Mouse (Mus musculus) stomach, postnatal 0 days (tissue): ENCODE measurements around the gene Fbxl17. TPM values are rescaled to one million over a fixed set of nuclear protein-coding genes. Genes with fewer than 3 reads are reported as not detected.

Experiments
- ATAC-seq: fragments of 200-750 bp; cut with Nextera tagmentation; 2 replicates; pipeline ENCODE4 v1.8.0; 2017; ENCODE audit not compliant: low FRiP score, low TSS enrichment
- DNase-seq: peaks from one replicate; pipeline ENCODE4 v3.0.0-alpha.2; 2016; ENCODE audit warnings: low spot score
- H3K27ac ChIP-seq: fragments of 300-500 bp; sonication (generic); replicated peaks from 2 replicates; pipeline ENCODE4 v1.5.1; 2014; ENCODE audit warnings: mild to moderate bottlenecking, control low read depth
- H3K27me3 ChIP-seq: fragments of 300-500 bp; sonication (generic); 2 replicates; pipeline ENCODE4 v1.6.1; 2014; ENCODE audit warnings: low read length; ENCODE audit not compliant: control insufficient read depth, insufficient read depth
- H3K36me3 ChIP-seq: fragments of 300-500 bp; sonication (generic); 2 replicates; pipeline ENCODE4 v1.6.1; 2014; ENCODE audit warnings: low read length, mixed read lengths; ENCODE audit not compliant: control insufficient read depth, insufficient read depth
- H3K4me1 ChIP-seq: fragments of 300-500 bp; sonication (generic); replicated peaks from 2 replicates; pipeline ENCODE4 v1.6.1; 2014; ENCODE audit warnings: antibody characterized with exemption; ENCODE audit not compliant: control insufficient read depth, insufficient read depth
- H3K4me2 ChIP-seq: fragments of 300-500 bp; sonication (generic); replicated peaks from 2 replicates; pipeline ENCODE4 v1.6.1; 2014; ENCODE audit warnings: low read depth, mild to moderate bottlenecking, control low read depth, moderate library complexity
- H3K4me3 ChIP-seq: fragments of 300-500 bp; sonication (generic); 2 replicates; pipeline ENCODE4 v1.5.1; 2014; ENCODE audit warnings: low read depth, low read length, control low read depth
- H3K9ac ChIP-seq: fragments of 300-500 bp; sonication (generic); 2 replicates; pipeline ENCODE4 v1.6.1; 2014; ENCODE audit warnings: mild to moderate bottlenecking, low read length, control low read depth, mixed read lengths
- H3K9me3 ChIP-seq: fragments of 300-500 bp; sonication (generic); 2 replicates; pipeline ENCODE4 v1.6.1; 2016; ENCODE audit warnings: low read length; ENCODE audit not compliant: control insufficient read depth
- CTCF ChIP-seq: IDR thresholded peaks from 2 replicates; pipeline ENCODE4 v1.5.1; 2016; ENCODE audit warnings: antibody characterized with exemption, low read depth, mild to moderate bottlenecking, moderate library complexity
- EP300 ChIP-seq: optimal IDR thresholded peaks from 2 replicates; pipeline ENCODE3; 2016; ENCODE audit warnings: antibody characterized with exemption
- WGBS: fragments of 180-500 bp; shearing (Covaris S2); extraction: QIAGEN DNeasy Blood & Tissue Kit; methylation state at CpG from one replicate; pipeline ENCODE4 v1.1.7; 2014; 5-methylcytosine and 5-hydroxymethylcytosine counted together
- polyA plus RNA-seq: library from polyadenylated mRNA; unstranded; fragments of >200 nt; fragmentation: Nextera tagmentation; extraction: Ambion mirVana; gene quantifications from 2 replicates; pipeline ENCODE4 v1.2.1, GENCODE M21; 2015

Gene Fbxl17
- polyA plus RNA-seq, 1 experiment from 2014 or later = 3.6 TPM

DNA sequence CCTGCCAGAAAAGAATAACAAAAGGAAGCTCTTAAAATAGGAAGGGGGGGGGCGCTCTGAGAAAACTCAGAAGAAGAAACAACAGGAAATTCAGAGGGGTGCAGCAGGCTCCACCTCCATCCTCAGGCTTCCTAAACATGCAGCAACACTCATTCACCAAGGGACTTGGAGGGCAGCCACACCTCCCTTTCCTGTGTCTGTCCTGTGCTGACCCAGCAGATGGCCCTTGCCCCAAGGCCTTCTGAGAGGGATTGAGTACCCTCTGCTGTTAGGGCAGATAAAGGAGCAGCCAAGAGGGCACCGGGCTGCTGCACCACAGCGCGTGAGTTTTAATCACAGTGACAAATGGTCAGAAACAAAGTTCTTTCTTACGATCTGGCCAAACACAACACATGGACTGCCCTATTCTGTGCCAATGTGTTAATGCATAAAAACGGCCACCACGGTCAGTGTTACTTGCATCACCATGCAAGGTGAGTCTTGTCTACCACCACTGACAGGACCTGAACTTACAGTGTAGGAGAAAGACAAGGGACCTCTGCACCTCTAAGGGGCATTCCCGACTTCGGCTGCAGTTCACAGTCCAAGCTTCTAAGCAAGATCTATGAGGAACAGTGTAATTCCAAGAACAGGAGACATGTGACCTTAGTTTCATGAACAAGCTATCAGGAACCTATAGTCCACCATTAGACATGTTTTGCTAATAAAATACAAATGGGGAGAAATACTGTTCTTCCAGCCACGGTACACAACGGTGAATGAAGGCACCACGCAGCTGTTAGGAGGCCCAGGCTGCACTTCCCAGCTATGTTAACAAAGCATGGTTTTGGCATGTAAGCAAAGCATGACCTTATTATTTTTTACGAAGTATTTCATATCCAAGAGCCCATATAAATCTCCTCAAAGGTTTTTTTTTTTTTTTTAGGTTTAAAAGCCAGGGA, 96.8 kb downstream of the Fbxl17 start:
- ATAC-seq (no peak), DNase-seq (no peak)
- Histone ChIP-seq H3K36me3 (no peaks in the 10 kb centered on the region), H3K27me3 (no peaks in the 10 kb centered on the region), H3K9me3 (no peaks in the 10 kb centered on the region), H3K27ac (0 out of 2 replicates have a peak overlapping the region, but pooled peaks have one; percentile 30), H3K9ac (no peak overlapping the region), H3K4me2 (no peak overlapping the region), H3K4me3 (no peak overlapping the region), H3K4me1 (0 out of 2 replicates have a peak, but pooled peaks cover 3% of the 10 kb centered on the region)
- peak; percentile 25 for TF ChIP-seq CTCF
- TF ChIP-seq EP300 = no peak
- WGBS = 57% methylated on average over 13 of the region's 13 CpGs

DNA sequence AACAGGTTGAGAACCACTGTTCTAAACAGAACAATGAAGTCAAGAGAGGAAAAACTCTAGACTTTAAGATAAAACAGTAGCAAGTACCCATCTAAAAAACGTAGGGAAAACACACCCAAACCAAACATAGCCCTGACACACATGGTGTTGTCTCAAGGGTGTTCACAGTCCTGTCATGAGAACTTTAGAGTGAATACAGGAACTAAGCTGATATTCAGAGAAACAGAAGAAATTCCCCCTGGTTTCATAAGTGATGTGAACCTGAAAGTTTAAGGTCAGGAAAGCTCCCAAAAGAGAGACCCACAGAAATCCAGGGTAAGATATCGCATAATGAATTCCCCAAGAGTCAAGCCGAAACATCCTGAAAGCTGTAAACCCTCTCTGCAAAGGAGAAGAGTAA, 97.6 kb downstream of the Fbxl17 start:
- 0 out of 2 replicates have a peak, but pooled peaks cover 3% of the 10 kb centered on the region for H3K4me1 ChIP-seq
- H3K4me3 ChIP-seq = no peak overlapping the region
- H3K4me2 ChIP-seq = no peak overlapping the region
- ATAC-seq (no peak), DNase-seq (no peak)
- no peak overlapping the region for H3K27ac ChIP-seq
- WGBS = 69% methylated on average over 3 of the region's 3 CpGs
- no peaks in the 10 kb centered on the region for H3K36me3 ChIP-seq
- no peak overlapping the region for H3K9ac ChIP-seq
- no peak for TF ChIP-seq EP300
- no peak for TF ChIP-seq CTCF
- no peaks in the 10 kb centered on the region for H3K27me3 ChIP-seq
- no peaks in the 10 kb centered on the region for H3K9me3 ChIP-seq

DNA sequence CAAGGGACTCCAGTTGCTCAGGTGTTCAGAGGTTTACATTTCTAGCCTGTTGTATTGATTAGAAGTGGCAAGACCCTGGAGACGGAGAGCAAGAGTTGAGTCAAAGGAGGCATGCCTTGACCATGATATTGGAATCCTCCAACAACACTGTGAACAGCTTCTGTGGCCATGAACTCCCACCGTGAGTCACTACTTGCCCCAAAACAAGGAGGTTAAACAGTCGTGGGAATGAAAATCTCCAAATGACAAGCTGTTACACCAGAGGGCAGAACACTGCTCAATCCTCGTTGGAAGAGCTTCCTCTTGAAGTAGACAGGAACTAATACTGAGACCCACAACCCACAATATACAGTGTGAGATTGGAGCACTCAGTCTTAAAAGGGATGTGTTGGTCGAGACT, 99.2 kb downstream of the Fbxl17 start:
- TF ChIP-seq CTCF (no peak), EP300 (no peak)
- Histone ChIP-seq H3K36me3 (no peaks in the 10 kb centered on the region), H3K27ac (no peak overlapping the region), H3K9ac (no peak overlapping the region), H3K4me1 (0 out of 2 replicates have a peak, but pooled peaks cover 3% of the 10 kb centered on the region), H3K4me2 (no peak overlapping the region), H3K4me3 (no peak overlapping the region), H3K27me3 (no peaks in the 10 kb centered on the region), H3K9me3 (no peaks in the 10 kb centered on the region)
- ATAC-seq = no peak
- no peak for DNase-seq
- WGBS = 81% methylated on average over 5 of the region's 5 CpGs

DNA sequence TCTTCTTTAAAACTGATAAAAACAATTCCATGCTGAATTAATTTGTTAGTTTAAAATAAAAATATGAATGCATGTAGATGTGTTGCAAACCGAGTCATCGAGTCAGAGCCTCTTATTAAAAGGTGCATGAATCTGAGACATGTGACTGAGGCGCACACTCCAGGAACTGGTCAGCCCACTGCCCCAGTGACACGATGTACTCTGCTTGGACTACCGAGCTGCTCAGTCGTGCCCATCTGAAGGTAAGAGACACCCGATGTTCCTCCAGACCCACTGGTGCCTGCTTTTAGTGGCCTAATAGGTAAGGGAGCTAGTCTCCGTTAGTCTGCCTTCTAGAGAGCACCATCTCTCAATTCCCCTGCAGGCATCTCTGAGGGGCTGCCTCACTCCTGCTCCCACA, 100.0 kb downstream of the Fbxl17 start:
- no peak for TF ChIP-seq EP300
- TF ChIP-seq CTCF = no peak
- 94% methylated on average over 8 of the region's 8 CpGs for WGBS
- no peaks in the 10 kb centered on the region for H3K36me3 ChIP-seq
- no peak overlapping the region for H3K9ac ChIP-seq
- no peak overlapping the region for H3K27ac ChIP-seq
- DNase-seq = no peak
- no peak overlapping the region for H3K4me2 ChIP-seq
- no peaks in the 10 kb centered on the region for H3K9me3 ChIP-seq
- 0 out of 2 replicates have a peak, but pooled peaks cover 3% of the 10 kb centered on the region for H3K4me1 ChIP-seq
- H3K4me3 ChIP-seq = no peak overlapping the region
- ATAC-seq = no peak
- H3K27me3 ChIP-seq = no peaks in the 10 kb centered on the region

DNA sequence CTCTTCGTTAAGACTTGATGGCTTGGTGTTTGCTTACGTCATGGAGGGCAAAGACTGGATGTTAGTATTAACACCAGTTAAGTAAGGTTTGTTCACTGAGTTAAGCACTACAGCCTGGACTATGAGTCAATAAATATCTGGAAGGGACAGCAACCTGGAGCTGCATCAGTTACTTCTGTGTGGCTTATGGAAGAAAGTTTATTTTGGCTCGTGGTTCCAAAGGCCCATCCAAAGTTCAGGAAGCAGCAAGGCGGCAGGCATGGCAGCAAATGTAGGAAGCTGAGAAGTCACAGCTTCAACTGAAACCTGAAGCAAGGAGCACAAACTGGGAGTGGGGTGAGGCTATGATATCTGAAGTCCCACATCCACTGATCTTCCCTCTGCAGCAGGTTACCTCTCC, 108.3 kb downstream of the Fbxl17 start:
- no peak for ATAC-seq
- Histone ChIP-seq H3K27ac (no peak overlapping the region), H3K4me2 (no peak overlapping the region), H3K4me3 (no peak overlapping the region), H3K9ac (no peak overlapping the region), H3K9me3 (no peaks in the 10 kb centered on the region), H3K36me3 (no peaks in the 10 kb centered on the region), H3K27me3 (no peaks in the 10 kb centered on the region), H3K4me1 (no peaks in the 10 kb centered on the region)
- 55% methylated on average over 4 of the region's 4 CpGs for WGBS
- TF ChIP-seq EP300 (no peak), CTCF (no peak)
- DNase-seq = no peak

DNA sequence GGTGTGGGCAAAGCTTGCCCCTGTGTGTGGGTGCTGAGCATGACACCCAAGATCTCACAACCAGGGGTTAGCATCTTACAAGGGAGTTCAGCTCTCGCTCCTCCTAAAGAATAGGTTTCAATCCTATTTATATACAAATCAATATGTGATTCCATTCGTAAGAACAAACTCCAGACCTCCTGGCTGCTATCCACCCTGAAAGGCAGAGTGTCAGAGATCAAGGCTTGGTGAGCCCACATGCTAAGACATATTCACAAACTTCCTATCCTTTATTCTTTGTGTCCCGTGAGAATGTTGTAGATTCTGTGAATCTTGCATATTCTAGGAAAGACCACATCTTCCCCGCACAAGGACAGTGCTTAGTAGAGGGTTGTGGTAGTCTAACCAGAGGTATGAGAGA, 108.9 kb downstream of the Fbxl17 start:
- WGBS = 74% methylated on average over 4 of the region's 4 CpGs
- TF ChIP-seq EP300 (no peak), CTCF (no peak)
- no peak for ATAC-seq
- H3K27ac ChIP-seq = no peak overlapping the region
- no peaks in the 10 kb centered on the region for H3K9me3 ChIP-seq
- H3K9ac ChIP-seq = no peak overlapping the region
- no peaks in the 10 kb centered on the region for H3K36me3 ChIP-seq
- no peak overlapping the region for H3K4me3 ChIP-seq
- H3K27me3 ChIP-seq = no peaks in the 10 kb centered on the region
- H3K4me1 ChIP-seq = no peaks in the 10 kb centered on the region
- DNase-seq = no peak
- H3K4me2 ChIP-seq = no peak overlapping the region
